Mouse (Mus musculus) liver, embryonic 14.5 days (tissue): ENCODE data around the gene Xrcc3. TPM values are rescaled to one million over a fixed set of nuclear protein-coding genes. Genes with fewer than 3 reads are reported as not detected.
A peak's percentile ranks its signal among the peaks of the same experiment; 100 is the strongest.

Experiments
- ATAC-seq: fragments of 200-750 bp; cut with Nextera tagmentation; 2 replicates; pipeline ENCODE4 v1.8.0; 2017; ENCODE audit warnings: moderate number of reproducible peaks, mild to moderate bottlenecking, moderate library complexity; ENCODE audit not compliant: insufficient read depth
- DNase-seq, 3 experiments: peaks; one replicate each; pipeline ENCODE4 v3.0.0-alpha.2; 2012 to 2013; ENCODE audit warnings: low read depth in 3 of 3, low spot score in 3 of 3
- H3K27ac ChIP-seq: fragments of 300-500 bp; sonication (generic); 2 replicates; pipeline ENCODE4 v1.5.1; 2014; ENCODE audit warnings: moderate library complexity, mild to moderate bottlenecking, control low read depth, inconsistent platforms
- H3K27me3 ChIP-seq: fragments of 300-500 bp; sonication (generic); 2 replicates; pipeline ENCODE4 v1.6.1; 2014; ENCODE audit warnings: mild to moderate bottlenecking, low read length, moderate library complexity; ENCODE audit not compliant: control insufficient read depth, insufficient read depth
- H3K36me3 ChIP-seq: fragments of 300-500 bp; sonication (generic); replicated peaks from 2 replicates; pipeline ENCODE4 v1.6.1; 2014; ENCODE audit warnings: low read depth; ENCODE audit not compliant: control insufficient read depth, insufficient read depth
- H3K4me1 ChIP-seq, 2 experiments: fragments of 200-500 bp in 1 of 2; fragments of 300-500 bp in 1 of 2; sonication (generic) in 1 of 2; replicated peaks; 2 replicates each; pipeline ENCODE4 v1.6.1; 2012 to 2014; ENCODE audit warnings: antibody characterized with exemption in 1 of 2, inconsistent platforms in 1 of 2, low read length in 1 of 2; ENCODE audit not compliant: control insufficient read depth in 2 of 2, insufficient read depth in 2 of 2
- H3K4me2 ChIP-seq: fragments of 300-500 bp; sonication (generic); 2 replicates; pipeline ENCODE4 v1.6.1; 2014; ENCODE audit warnings: low read depth, mild to moderate bottlenecking, control low read depth, moderate library complexity
- H3K4me3 ChIP-seq, 2 experiments: fragments of 200-500 bp in 1 of 2; fragments of 300-500 bp in 1 of 2; sonication (generic) in 1 of 2; 2 replicates each; pipeline ENCODE4 v1.5.1; 2012 to 2014; ENCODE audit warnings: low read depth in 2 of 2, low read length in 2 of 2, mild to moderate bottlenecking in 2 of 2, control low read depth in 1 of 2, inconsistent platforms in 1 of 2, moderate library complexity in 1 of 2; ENCODE audit not compliant: insufficient read depth in 1 of 2
- H3K9ac ChIP-seq: fragments of 300-500 bp; sonication (generic); replicated peaks from 2 replicates; pipeline ENCODE4 v1.6.1; 2014; ENCODE audit warnings: mild to moderate bottlenecking, control low read depth, moderate library complexity
- H3K9me3 ChIP-seq: fragments of 300-500 bp; sonication (generic); 2 replicates; pipeline ENCODE4 v1.6.1; 2016; ENCODE audit warnings: low read length, mixed read lengths; ENCODE audit not compliant: control insufficient read depth
- CTCF ChIP-seq: IDR thresholded peaks from 2 replicates; pipeline ENCODE4 v1.5.1; 2016; ENCODE audit warnings: antibody characterized with exemption, low read depth, control low read depth
- EP300 ChIP-seq: IDR thresholded peaks from 2 replicates; pipeline ENCODE4 v1.6.1; 2016; ENCODE audit warnings: antibody characterized with exemption, low read depth
- WGBS: fragments of 180-500 bp; shearing (Covaris S2); extraction: QIAGEN DNeasy Blood & Tissue Kit; methylation state at CpG from one replicate; pipeline ENCODE4 v1.1.7; 2014; ENCODE audit not compliant: insufficient replicate concordance; 5-methylcytosine and 5-hydroxymethylcytosine counted together
- polyA plus RNA-seq, 2 experiments: library from polyadenylated mRNA; depleted of rRNA in 1 of 2; stranded (reverse) in 1 of 2; unstranded in 1 of 2; fragments of >200 nt; fragmentation: Nextera tagmentation in 1 of 2; extraction: Ambion mirVana in 1 of 2; gene quantifications; 2 replicates each; pipeline versions ENCODE4 v1.2.1 to v1.2.3; 2012 to 2014

Gene Xrcc3
- polyA plus RNA-seq, 2 experiments, result 6.6 to 11.7 TPM

DNA sequence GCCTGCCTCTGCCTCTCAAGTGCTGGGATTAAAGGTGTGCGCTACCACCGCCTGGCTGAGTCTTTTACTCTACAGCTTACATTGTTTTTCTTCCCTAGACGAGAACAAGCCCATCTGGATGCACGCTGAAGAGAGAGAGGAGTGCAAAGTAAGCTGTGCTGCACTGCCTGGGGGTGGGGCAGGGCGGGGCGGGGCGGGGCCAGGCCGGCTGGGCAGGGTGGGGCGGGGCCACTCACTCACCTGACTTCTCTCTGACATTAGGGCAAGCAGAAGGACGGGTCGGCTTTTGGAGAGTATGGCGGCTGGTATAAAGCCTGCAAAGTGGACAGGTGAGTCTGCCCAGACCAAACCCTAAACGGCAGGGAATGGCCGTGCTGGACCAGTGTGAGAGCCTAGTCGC is 28.5 kb downstream of the Xrcc3 start:
- Histone ChIP-seq H3K9ac (no peak overlapping the region), H3K27me3 (no peaks in the 10 kb centered on the region), H3K4me1 (peaks cover 0 to 9% of the 10 kb centered on the region in 2 experiments; a peak in 3 of 4 replicates), H3K27ac (no peak overlapping the region), H3K4me2 (no peak overlapping the region), H3K4me3 (no peak overlapping the region), H3K36me3 (peaks cover 27% of the 10 kb centered on the region), H3K9me3 (no peaks in the 10 kb centered on the region)
- TF ChIP-seq EP300, result no peak
- no peak for TF ChIP-seq CTCF
- WGBS, result 67% methylated on average over 14 of the region's 15 CpGs
- ATAC-seq (no peak), DNase-seq (no peak)

DNA sequence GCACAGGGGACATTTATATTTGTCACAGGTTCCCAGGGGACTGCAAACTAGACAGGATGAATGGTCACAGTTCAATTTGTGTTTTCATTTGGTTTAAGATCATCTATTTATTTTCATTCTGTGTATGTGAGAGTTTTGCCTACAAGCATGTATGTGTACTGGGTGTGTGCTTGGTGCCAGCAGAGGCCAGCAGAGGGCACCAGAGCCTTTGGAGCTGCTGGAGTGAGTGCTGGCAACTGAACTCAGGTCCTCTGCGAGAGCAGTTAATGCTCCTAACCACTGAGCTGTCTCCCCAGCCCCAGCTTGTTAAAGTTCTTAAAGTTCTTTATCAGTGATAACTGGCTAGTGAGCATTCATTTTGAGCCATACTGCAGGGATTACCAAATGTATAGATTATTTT is 34.1 kb downstream of the Xrcc3 start:
- no peak for TF ChIP-seq EP300
- TF ChIP-seq CTCF, result peak; percentile 63
- no peaks in the 10 kb centered on the region for H3K4me1 ChIP-seq
- no peaks in the 10 kb centered on the region for H3K27me3 ChIP-seq
- H3K4me3 ChIP-seq, result no peak overlapping the region
- ATAC-seq, result no peak
- no peaks in the 10 kb centered on the region for H3K9me3 ChIP-seq
- DNase-seq, result no peak
- peaks cover 38% of the 10 kb centered on the region for H3K36me3 ChIP-seq
- no peak overlapping the region for H3K4me2 ChIP-seq
- H3K9ac ChIP-seq, result no peak overlapping the region
- no peak overlapping the region for H3K27ac ChIP-seq
- 86% methylated on average over 1 of the region's 1 CpGs for WGBS

DNA sequence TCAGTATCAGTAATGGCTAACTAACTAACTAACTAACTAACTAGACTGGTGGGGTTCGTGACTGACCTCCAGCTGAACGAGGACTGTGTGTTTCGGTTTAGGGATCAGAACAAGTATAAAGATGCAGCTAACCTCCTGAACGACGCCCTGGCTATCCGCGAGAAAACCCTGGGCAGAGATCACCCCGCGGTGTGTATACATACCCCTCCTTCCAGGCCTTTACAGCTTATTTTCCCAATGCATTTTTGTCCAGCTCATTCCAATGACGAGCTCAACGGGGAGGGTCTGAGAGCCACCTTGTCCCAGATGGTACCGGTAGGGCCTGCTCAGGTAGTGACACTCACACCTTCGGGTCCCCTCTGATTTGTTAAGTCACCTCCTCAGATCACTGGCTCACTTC is 35.8 kb downstream of the Xrcc3 start:
- Histone ChIP-seq H3K4me3 (no peak overlapping the region), H3K27ac (no peak overlapping the region), H3K36me3 (peaks cover 49% of the 10 kb centered on the region), H3K9me3 (no peaks in the 10 kb centered on the region), H3K4me1 (no peaks in the 10 kb centered on the region), H3K9ac (no peak overlapping the region), H3K4me2 (no peak overlapping the region), H3K27me3 (no peaks in the 10 kb centered on the region)
- ATAC-seq (no peak), DNase-seq (no peak)
- 85% methylated on average over 13 of the region's 13 CpGs for WGBS
- TF ChIP-seq EP300 (no peak), CTCF (no peak)

DNA sequence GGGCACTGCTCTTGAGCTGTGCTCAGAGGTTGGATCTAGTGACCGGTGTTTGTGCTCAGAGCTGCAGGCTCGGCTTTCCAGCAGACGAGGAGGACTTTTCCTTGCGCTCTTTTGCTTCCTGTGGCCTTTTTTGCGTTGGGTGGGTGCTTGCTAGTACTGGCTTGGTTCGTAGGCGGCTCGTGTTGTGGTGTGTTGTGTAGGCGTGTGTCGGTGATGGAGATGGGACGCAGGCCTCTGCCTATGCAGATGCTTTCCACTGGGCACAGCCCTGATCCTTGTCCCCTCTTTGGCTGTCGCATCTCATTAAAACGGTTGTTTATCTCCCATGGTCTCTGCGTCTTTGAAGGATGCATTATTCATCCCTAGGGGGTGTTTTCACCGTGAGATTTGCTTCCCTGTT is 38.8 kb downstream of the Xrcc3 start:
- Histone ChIP-seq H3K4me1 (no peaks in the 10 kb centered on the region), H3K9ac (no peak overlapping the region), H3K9me3 (no peaks in the 10 kb centered on the region), H3K27ac (no peak overlapping the region), H3K4me2 (no peak overlapping the region), H3K4me3 (no peak overlapping the region), H3K27me3 (no peaks in the 10 kb centered on the region), H3K36me3 (peaks cover 51% of the 10 kb centered on the region)
- WGBS, result 89% methylated on average over 15 of the region's 15 CpGs
- TF ChIP-seq EP300 (no peak), CTCF (no peak)
- no peak for ATAC-seq
- no peak for DNase-seq

DNA sequence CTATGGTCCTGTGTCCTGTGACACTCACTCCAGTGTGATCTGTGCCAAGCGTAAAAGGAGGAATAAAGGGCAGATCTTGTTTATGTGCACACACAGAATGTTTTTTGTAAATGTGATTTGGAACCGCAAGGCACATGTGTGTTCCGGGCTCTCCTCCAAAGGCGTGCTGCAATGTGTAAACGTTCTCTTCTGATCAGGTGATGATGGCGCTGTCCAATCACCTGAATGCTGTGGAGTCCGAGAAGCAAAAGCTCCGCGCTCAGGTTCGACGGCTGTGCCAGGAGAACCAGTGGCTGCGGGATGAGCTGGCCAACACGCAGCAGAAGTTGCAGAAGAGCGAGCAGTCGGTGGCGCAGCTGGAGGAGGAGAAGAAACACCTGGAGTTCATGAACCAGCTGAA is 39.5 kb downstream of the Xrcc3 start:
- Histone ChIP-seq H3K27me3 (no peaks in the 10 kb centered on the region), H3K27ac (no peak overlapping the region), H3K36me3 (peaks cover 45% of the 10 kb centered on the region), H3K4me2 (no peak overlapping the region), H3K9me3 (no peaks in the 10 kb centered on the region), H3K4me3 (no peak overlapping the region), H3K4me1 (0 out of 4 replicates have a peak, but pooled peaks cover 0 to 3% of the 10 kb centered on the region in 2 experiments), H3K9ac (no peak overlapping the region)
- WGBS, result 91% methylated on average over 16 of the region's 16 CpGs
- ATAC-seq (no peak), DNase-seq (no peak)
- TF ChIP-seq EP300, result no peak
- TF ChIP-seq CTCF, result no peak
